Mouse (Mus musculus) urinary bladder, adult 18-20 months (tissue): ENCODE data around the gene Fscb.

Source experiments
- DNase-seq, 2 experiments: peaks; one replicate each; pipeline ENCODE4 v3.0.0; 2022; ENCODE audit warnings: low spot score in 2 of 2, mixed read lengths in 2 of 2

The Fscb gene

DNA sequence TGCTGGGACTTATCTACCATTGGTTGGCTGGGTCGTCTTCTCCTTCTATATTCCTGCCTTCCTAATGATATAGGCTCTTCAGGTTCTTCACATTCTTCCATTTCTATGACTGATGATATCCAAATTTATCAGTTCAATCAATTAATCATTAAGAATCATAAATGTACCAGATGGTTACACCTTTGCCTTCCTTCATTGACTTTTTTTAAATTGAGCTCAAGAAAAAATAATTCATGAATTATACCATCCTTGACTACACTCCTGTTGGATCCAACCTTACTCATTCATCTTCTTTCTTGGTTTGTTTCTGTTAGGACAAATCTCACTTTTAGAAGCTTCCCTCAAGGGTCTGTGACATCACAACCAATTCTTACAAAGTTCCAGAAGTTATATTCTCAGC is at the start of gene Fscb:
TSS of gene Fscb (minus strand) at position 101 of the 400 bp plus-strand sequence.
- no peak for DNase-seq

DNA sequence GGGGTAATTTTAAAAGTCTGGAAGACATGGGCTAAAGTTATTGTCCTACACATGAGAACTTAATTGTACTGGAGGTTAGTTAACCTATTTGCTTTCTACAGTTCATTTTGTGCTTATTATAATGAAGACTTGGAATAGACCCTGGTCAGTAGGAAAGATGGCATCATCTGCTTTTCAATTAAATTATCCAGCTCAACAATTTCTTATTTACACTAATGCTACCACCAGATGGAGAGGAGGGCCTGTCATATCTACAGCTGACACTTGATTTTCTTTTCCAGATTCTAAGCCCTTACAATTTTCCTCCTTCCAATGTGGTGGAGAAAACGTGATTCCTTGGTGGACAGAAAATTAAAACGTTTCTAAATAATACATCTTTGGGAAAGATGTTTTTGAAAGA is 42.3 kb upstream of the Fscb start:
- no peak for DNase-seq

DNA sequence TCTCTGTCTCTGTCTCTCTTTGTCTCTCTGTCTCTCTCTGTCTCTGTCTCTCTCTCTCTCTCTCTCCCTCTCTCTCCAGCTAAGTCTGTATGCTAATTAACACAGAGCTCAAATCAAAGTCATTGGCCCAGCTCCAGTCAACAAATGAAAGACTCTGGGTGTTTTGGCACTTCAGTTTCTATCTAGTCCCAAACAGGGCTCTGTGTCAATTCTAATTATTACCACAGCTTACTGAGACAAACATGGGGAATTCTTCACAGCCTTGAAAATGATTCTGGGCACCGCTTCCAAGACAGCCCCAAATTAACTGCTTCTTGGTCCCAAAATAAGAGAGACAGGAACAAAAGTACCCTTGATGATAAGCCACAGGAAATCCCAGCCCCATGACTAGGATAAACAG is 38.9 kb upstream of the Fscb start:
- DNase-seq = no peak

DNA sequence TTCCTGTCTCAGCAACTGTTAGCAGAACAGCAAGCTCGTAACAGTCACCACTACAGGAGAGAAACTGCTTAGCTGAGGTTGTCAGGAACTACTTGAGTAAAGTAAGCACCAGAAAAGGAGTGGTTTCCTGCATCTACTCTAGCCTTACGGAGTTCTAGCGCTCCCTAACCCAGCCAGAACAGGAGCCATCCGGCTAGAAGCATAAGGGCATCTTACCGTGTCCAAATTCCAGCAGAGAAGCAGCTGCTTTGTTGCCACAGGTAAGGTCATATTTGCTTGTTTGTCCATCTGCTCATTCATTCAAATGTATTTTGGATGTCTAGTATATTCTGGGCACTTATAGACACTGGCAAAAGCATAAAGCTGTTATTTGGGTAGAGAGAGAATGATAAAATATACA is 23.2 kb upstream of the Fscb start:
- no peak for DNase-seq

DNA sequence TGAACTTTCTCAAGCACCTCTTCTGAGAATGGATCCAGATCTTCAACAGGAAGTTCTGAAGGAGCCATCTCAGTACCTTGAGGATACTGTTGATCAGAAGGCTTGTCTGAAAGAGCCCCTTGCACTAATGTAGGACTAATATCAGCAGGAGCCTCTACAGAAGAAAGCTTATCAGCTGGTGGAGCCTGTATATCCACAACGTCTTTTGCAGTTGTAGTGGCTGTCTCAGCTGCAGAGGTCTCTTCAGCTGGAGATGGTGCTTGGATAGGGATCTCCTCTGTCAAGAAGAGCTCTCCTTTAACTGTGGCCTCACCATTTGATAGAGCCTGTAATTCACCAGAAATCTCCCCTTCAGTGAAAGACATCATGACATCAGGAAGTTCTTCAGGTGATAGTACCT is 875 bp downstream of the Fscb start:
- DNase-seq = no peak

DNA sequence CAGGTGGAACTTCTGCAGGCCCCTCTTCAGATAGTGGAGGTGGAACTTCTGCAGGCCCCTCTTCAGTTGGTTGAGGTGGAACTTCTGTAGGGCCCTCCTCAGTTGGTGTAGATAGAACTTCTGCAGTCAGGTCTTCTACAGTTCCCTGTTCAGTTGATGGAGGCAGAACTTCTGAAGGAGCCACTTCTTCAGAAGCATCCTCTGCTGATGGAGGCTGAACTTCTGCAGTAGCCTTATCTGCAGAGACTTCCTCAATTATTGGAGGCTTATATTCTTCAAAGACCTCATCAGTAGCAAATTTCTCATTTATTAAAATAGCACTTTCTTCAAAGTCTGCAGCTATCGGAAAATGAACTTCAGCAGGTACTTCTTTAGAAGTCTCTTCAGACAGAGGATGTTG is 1.4 kb downstream of the Fscb start:
- DNase-seq = no peak

DNA sequence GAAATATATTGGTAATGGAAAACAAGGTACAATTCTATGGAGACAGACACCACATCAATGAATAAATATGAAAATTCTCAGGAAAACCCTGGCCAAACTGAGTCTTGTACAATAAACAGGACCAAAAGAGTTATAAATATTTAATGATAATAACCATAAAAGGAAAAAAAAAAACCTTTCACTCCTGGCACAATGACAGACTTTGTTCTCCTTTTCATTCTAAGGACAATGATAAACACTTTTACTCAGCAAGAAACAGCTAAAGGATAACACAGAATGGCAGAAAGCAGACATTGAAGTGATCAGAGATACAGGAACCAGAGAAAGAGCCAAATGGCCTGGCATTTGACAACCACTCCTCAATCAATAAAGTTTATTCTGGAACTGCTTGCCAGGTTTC is 19.3 kb downstream of the Fscb start:
- no peak for DNase-seq

DNA sequence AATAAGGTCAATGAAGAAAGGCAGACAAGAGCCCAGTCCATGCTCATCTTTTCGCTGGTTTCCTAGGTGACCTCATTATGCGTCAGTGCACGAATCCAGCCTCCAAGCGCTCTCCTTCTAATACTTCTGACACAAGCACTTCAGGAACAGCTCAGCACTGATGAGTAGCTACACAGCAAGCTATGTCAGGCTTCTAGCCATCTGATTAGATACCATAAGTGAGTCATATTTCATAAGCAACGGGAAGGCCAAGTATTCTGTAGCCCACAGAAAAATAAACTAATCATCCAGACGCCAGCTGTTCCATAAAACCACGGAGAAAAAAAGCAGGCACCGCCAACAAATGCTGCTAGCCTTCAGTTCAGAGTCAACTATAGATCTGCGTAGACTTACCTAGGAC is 24.6 kb downstream of the Fscb start:
- no peak for DNase-seq

DNA sequence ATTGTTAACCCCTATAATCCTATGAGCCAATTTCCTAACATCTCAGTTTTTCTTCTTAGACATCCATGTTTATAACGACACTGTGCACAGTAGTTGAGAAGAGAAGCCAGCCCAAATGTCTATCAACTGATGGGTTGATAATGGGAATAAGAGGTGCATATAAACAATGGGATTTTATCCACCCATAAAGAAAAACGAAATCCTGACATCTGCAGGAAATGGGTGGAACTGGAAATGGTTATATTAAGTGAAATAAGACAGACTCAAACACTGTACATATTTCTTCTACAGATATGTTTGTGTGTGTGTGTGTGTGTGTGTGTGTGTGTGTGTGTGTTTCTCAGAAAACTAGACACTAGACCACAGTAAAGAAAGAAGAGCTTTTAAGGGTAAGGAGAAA is 37.8 kb downstream of the Fscb start:
- no peak for DNase-seq
